Mouse (Mus musculus) Patski (cell line): ENCODE results near the gene Nsf. TPM values are rescaled to one million over a fixed set of nuclear protein-coding genes. Genes with fewer than 3 reads are reported as not detected.

Source experiments
- ATAC-seq: fragments of 100-300 bp; one replicate; pipeline ENCODE4 v1.8.0; 2021
- CTCF ChIA-PET: fragments of 350-600 bp; sonication (Branson Sonifier 250); formaldehyde crosslinking; loops from one replicate; lab custom pipeline; 2022; ENCODE audit warnings: inconsistent platforms; lab: Charles Lee
- POLR2A ChIA-PET: fragments of 350-600 bp; sonication (Branson Sonifier 250); formaldehyde crosslinking; loops from one replicate; lab custom pipeline; 2022; ENCODE audit warnings: antibody characterized with exemption, inconsistent platforms; lab: Charles Lee
- DNase-seq: peaks from one replicate; pipeline ENCODE4 v3.0.0-alpha.2; 2011; ENCODE audit warnings: low read depth, low spot score
- H3K27me3 ChIP-seq: fragments of 371-371 bp; one replicate; pipeline ENCODE4 v1.5.1; 2021
- CTCF ChIP-seq: fragments of 100-300 bp; IDR thresholded peaks from one replicate; pipeline ENCODE4 v1.5.1; 2021
- in situ Hi-C: fragments of 300-500 bp; cut with MboI; formaldehyde crosslinking; loops from 3 replicates; pipeline ENCODE4 v1.11.1; 2018; ENCODE audit warnings: low pct_unique_long_range_greater_than_20kb, mixed read lengths
- polyA plus RNA-seq: library from polyadenylated mRNA; unstranded; gene quantifications from one replicate; pipeline ENCODE4 v1.2.3, GENCODE M21; 2021

Nsf gene
- polyA plus RNA-seq, 1 experiment from 2014 or later = 26.3 TPM

GRCm38 (mm10) chr11:103801128-103801527, 152.7 kb downstream of the Nsf start:
- ATAC-seq (no peak), DNase-seq (no peak)
- in situ Hi-C loops = no loop called here
- POLR2A ChIA-PET = no interaction called here
- CTCF ChIA-PET = no interaction called here
- TF ChIP-seq CTCF = no peak
- peaks cover 19% of the 10 kb centered on the region for H3K27me3 ChIP-seq

GRCm38 (mm10) chr11:103789951-103790350, 163.9 kb downstream of the Nsf start:
- peak; percentile 41 for DNase-seq
- in situ Hi-C loops = no loop called here
- TF ChIP-seq CTCF = no peak
- peak; percentile 60 for ATAC-seq
- ChIA-PET CTCF (no interaction called here), POLR2A (no interaction called here)
- peaks cover 2% of the 10 kb centered on the region for H3K27me3 ChIP-seq

GRCm38 (mm10) chr11:103780152-103780551, 173.7 kb downstream of the Nsf start:
- H3K27me3 ChIP-seq = no peaks in the 10 kb centered on the region
- no peak for TF ChIP-seq CTCF
- POLR2A ChIA-PET = no interaction called here
- peak; percentile 53 for DNase-seq
- peak; percentile 76 for ATAC-seq
- in situ Hi-C loops = no loop called here
- CTCF ChIA-PET = no interaction called here

GRCm38 (mm10) chr11:103774228-103774530, 179.7 kb downstream of the Nsf start:
- CTCF ChIA-PET = no interaction called here
- ATAC-seq = no peak
- in situ Hi-C loops = loop anchor here (25.0 kb wide), 1 partner anchor 413 kb away; the partner anchor contains the start of gene Sppl2c
- no peak for TF ChIP-seq CTCF
- no peak for DNase-seq
- peaks cover 41% of the 10 kb centered on the region for H3K27me3 ChIP-seq
- POLR2A ChIA-PET = no interaction called here

- CTCF ChIA-PET = no interaction called here
- no peak for ATAC-seq
- POLR2A ChIA-PET = no interaction called here
- in situ Hi-C loops = loop anchor here (25.0 kb wide), 1 partner anchor 414 kb away; the partner anchor contains the start of gene Sppl2c
- peaks cover 41% of the 10 kb centered on the region for H3K27me3 ChIP-seq
- no peak for TF ChIP-seq CTCF
- no peak for DNase-seq
Measured at GRCm38 (mm10) chr11:103773387-103774227, 180.2 kb downstream of the Nsf start, which contains the start of gene Wnt3. Wnt3 (plus strand) TSS chr11:103774150.

- POLR2A ChIA-PET = no interaction called here
- CTCF ChIA-PET = no interaction called here
- no peak for ATAC-seq
- DNase-seq = no peak
- H3K27me3 ChIP-seq = peaks cover 41% of the 10 kb centered on the region
- in situ Hi-C loops = loop anchor here (25.0 kb wide), 1 partner anchor 415 kb away; the partner anchor contains the start of gene Sppl2c
- no peak for TF ChIP-seq CTCF
Measured at GRCm38 (mm10) chr11:103772505-103773386, 181.1 kb downstream of the Nsf start.

Other genes starting within 250 kb of the Nsf start
- not detected for gene Wnt9b, start 204.2 kb downstream of the Nsf start, polyA plus RNA-seq
- gene Wnt3, start 179.9 kb downstream of the Nsf start, polyA plus RNA-seq = not detected
- gene Arf2, start 12.7 kb upstream of the Nsf start, polyA plus RNA-seq = 35.9 TPM
- gene Crhr1, start 178.8 kb upstream of the Nsf start, polyA plus RNA-seq = not detected
- not detected for gene Sppl2c, start 232.3 kb upstream of the Nsf start, polyA plus RNA-seq